Mouse (Mus musculus) liver, embryonic 14.5 days (tissue): ENCODE measurements around the gene Serpina1b. TPM values are rescaled to one million over a fixed set of nuclear protein-coding genes. Genes with fewer than 3 reads are reported as not detected.
A peak's percentile ranks its signal among the peaks of the same experiment; 100 is the strongest.

Source experiments
- ATAC-seq: fragments of 200-750 bp; cut with Nextera tagmentation; 2 replicates; pipeline ENCODE4 v1.8.0; 2017; ENCODE audit warnings: moderate number of reproducible peaks, mild to moderate bottlenecking, moderate library complexity; ENCODE audit not compliant: insufficient read depth
- DNase-seq, 3 experiments: peaks; one replicate each; pipeline ENCODE4 v3.0.0-alpha.2; 2012 to 2013; ENCODE audit warnings: low read depth in 3 of 3, low spot score in 3 of 3
- H3K27ac ChIP-seq: fragments of 300-500 bp; sonication (generic); 2 replicates; pipeline ENCODE4 v1.5.1; 2014; ENCODE audit warnings: moderate library complexity, mild to moderate bottlenecking, control low read depth, inconsistent platforms
- H3K27me3 ChIP-seq: fragments of 300-500 bp; sonication (generic); 2 replicates; pipeline ENCODE4 v1.6.1; 2014; ENCODE audit warnings: mild to moderate bottlenecking, low read length, moderate library complexity; ENCODE audit not compliant: control insufficient read depth, insufficient read depth
- H3K36me3 ChIP-seq: fragments of 300-500 bp; sonication (generic); replicated peaks from 2 replicates; pipeline ENCODE4 v1.6.1; 2014; ENCODE audit warnings: low read depth; ENCODE audit not compliant: control insufficient read depth, insufficient read depth
- H3K4me1 ChIP-seq, 2 experiments: fragments of 200-500 bp in 1 of 2; fragments of 300-500 bp in 1 of 2; sonication (generic) in 1 of 2; replicated peaks; 2 replicates each; pipeline ENCODE4 v1.6.1; 2012 to 2014; ENCODE audit warnings: antibody characterized with exemption in 1 of 2, inconsistent platforms in 1 of 2, low read length in 1 of 2; ENCODE audit not compliant: control insufficient read depth in 2 of 2, insufficient read depth in 2 of 2
- H3K4me2 ChIP-seq: fragments of 300-500 bp; sonication (generic); 2 replicates; pipeline ENCODE4 v1.6.1; 2014; ENCODE audit warnings: low read depth, mild to moderate bottlenecking, control low read depth, moderate library complexity
- H3K4me3 ChIP-seq, 2 experiments: fragments of 200-500 bp in 1 of 2; fragments of 300-500 bp in 1 of 2; sonication (generic) in 1 of 2; 2 replicates each; pipeline ENCODE4 v1.5.1; 2012 to 2014; ENCODE audit warnings: low read depth in 2 of 2, low read length in 2 of 2, mild to moderate bottlenecking in 2 of 2, control low read depth in 1 of 2, inconsistent platforms in 1 of 2, moderate library complexity in 1 of 2; ENCODE audit not compliant: insufficient read depth in 1 of 2
- H3K9ac ChIP-seq: fragments of 300-500 bp; sonication (generic); replicated peaks from 2 replicates; pipeline ENCODE4 v1.6.1; 2014; ENCODE audit warnings: mild to moderate bottlenecking, control low read depth, moderate library complexity
- H3K9me3 ChIP-seq: fragments of 300-500 bp; sonication (generic); 2 replicates; pipeline ENCODE4 v1.6.1; 2016; ENCODE audit warnings: low read length, mixed read lengths; ENCODE audit not compliant: control insufficient read depth
- CTCF ChIP-seq: IDR thresholded peaks from 2 replicates; pipeline ENCODE4 v1.5.1; 2016; ENCODE audit warnings: antibody characterized with exemption, low read depth, control low read depth
- EP300 ChIP-seq: IDR thresholded peaks from 2 replicates; pipeline ENCODE4 v1.6.1; 2016; ENCODE audit warnings: antibody characterized with exemption, low read depth
- WGBS: fragments of 180-500 bp; shearing (Covaris S2); extraction: QIAGEN DNeasy Blood & Tissue Kit; methylation state at CpG from one replicate; pipeline ENCODE4 v1.1.7; 2014; ENCODE audit not compliant: insufficient replicate concordance; 5-methylcytosine and 5-hydroxymethylcytosine counted together
- polyA plus RNA-seq, 2 experiments: library from polyadenylated mRNA; depleted of rRNA in 1 of 2; stranded (reverse) in 1 of 2; unstranded in 1 of 2; fragments of >200 nt; fragmentation: Nextera tagmentation in 1 of 2; extraction: Ambion mirVana in 1 of 2; gene quantifications; 2 replicates each; pipeline versions ENCODE4 v1.2.1 to v1.2.3; 2012 to 2014

The Serpina1b gene
- polyA plus RNA-seq, 2 experiments: 741 to 823 TPM

DNA sequence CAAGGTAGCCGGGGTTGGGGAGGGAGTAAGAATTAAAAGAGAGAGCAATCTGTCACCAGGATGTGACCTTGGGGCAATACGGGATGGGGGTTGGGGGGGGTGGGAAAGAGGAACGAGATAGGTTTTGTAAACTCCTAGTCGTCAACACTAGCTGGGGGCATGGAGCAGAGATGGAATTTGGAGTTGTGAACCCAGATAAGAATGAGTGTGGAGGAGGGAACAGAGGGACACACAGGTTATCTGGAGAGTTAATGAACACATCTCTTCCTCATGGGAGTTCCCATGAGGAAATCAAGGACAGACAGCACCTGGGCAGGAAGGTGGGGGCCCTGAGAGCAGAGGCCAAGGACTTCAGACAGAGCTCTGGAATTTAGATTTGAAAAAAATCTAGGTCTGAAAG is 124.1 kb downstream of the Serpina1b start:
- H3K4me1 ChIP-seq: peaks cover 0 to 15% of the 10 kb centered on the region in 2 experiments; a peak in 2 of 4 replicates
- DNase-seq (peak in 2 of 3 experiments; percentile 20 to 31), ATAC-seq (peak; percentile 61)
- WGBS: 41% methylated on average over 4 of the region's 4 CpGs
- H3K36me3 ChIP-seq: no peaks in the 10 kb centered on the region
- TF ChIP-seq CTCF (no peak), EP300 (no peak)
- no peak overlapping the region for H3K9ac ChIP-seq
- no peaks in the 10 kb centered on the region for H3K9me3 ChIP-seq
- no peak overlapping the region for H3K4me3 ChIP-seq
- no peak overlapping the region for H3K27ac ChIP-seq
- no peak overlapping the region for H3K4me2 ChIP-seq
- H3K27me3 ChIP-seq: no peaks in the 10 kb centered on the region

DNA sequence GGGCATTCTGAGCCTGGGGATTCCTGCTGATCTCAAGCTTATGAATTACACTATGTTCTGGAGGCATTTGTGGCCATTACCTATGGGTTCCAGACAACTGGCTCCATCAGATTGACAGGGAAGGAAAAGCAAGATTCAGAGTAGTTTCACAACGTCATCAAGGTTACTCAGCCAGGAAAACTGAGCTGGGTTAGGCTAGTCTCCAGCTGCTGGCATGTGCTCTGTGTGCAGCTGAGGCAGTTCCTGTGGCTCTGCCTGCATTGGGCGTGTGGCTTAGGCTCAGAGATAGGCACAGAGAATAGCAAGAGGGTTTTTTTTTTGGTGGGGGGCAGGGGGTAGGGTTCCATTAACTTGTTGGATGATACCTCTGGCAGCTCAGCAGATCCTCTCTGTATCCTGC is 124.6 kb downstream of the Serpina1b start:
- H3K4me1 ChIP-seq: peaks cover 0 to 15% of the 10 kb centered on the region in 2 experiments; a peak in 2 of 4 replicates
- H3K36me3 ChIP-seq: no peaks in the 10 kb centered on the region
- no peak overlapping the region for H3K9ac ChIP-seq
- no peak overlapping the region for H3K4me3 ChIP-seq
- no peak overlapping the region for H3K27ac ChIP-seq
- 28% methylated on average over 2 of the region's 2 CpGs for WGBS
- DNase-seq: no peak
- TF ChIP-seq EP300 (no peak), CTCF (no peak)
- H3K27me3 ChIP-seq: no peaks in the 10 kb centered on the region
- no peaks in the 10 kb centered on the region for H3K9me3 ChIP-seq
- ATAC-seq: no peak
- H3K4me2 ChIP-seq: no peak overlapping the region

DNA sequence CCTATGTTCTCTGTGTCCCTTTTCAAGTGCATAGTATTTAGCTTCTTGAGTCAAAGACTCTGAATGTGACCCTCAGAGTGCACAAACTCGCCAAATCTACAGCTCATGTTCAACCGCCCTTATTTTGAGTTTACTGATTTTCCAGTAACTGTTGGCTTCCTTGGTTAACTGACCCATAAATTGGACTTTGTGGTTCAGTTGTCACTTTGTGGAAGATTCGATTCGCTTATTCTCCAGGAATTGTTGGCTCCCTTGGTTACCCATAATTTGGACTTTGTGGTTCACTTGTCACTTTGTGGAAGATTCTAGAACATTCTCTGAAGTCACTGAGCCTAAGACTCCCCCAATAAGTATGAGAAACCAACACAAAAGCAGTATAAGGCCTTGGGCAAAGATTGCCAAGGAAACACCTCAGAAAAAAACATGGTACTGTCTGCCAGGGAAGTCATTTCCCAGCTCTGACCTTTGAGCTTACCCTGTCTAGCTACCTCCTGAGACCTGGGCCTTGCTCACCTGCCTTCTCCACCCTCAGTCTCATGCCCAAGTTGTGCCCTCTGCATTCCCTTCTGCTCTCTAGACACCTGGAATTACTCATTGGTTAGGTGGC is 129.9 kb downstream of the Serpina1b start:
- no peak for ATAC-seq
- DNase-seq: no peak
- Histone ChIP-seq H3K27me3 (no peaks in the 10 kb centered on the region), H3K4me2 (no peak overlapping the region), H3K36me3 (no peaks in the 10 kb centered on the region), H3K4me1 (peaks cover 0 to 4% of the 10 kb centered on the region in 2 experiments; a peak in 2 of 4 replicates), H3K9ac (no peak overlapping the region), H3K9me3 (no peaks in the 10 kb centered on the region), H3K27ac (no peak overlapping the region), H3K4me3 (no peak overlapping the region)
- no peak for TF ChIP-seq CTCF
- TF ChIP-seq EP300: no peak
- WGBS: 45% methylated on average over 4 of the region's 4 CpGs

DNA sequence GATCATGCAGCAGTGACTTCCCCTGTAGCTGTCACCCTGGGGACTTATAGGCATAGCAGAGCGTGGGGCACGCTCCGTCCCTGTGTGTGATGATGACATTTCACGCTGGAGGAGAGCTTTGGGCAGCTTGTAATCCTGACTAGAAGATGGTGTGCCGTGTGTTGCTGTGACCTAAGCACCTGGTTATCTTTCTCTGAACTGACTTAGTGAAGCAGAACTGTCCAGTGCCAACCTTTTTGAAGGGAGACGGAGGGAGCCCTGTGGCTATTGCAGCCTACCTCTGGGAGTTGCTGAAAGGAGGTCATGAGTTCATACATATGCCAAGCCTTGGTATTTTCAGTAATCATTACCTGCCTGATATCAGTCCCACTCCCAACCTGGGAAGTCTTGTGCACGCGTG is 134.7 kb downstream of the Serpina1b start, which contains the start of gene Serpina1f:
Gene Serpina1f, minus strand, starts transcription at position 101 of the 400 bp plus-strand sequence.
- WGBS: 70% methylated on average over 8 of the region's 8 CpGs
- Histone ChIP-seq H3K4me3 (no peak within 1 kb of the TSS), H3K36me3 (no peaks in the 10 kb centered on the region), H3K9ac (no peak within 1 kb of the TSS), H3K9me3 (no peaks in the 10 kb centered on the region), H3K4me1 (no peaks in the 10 kb centered on the region), H3K27me3 (no peaks in the 10 kb centered on the region), H3K27ac (no peak within 1 kb of the TSS), H3K4me2 (no peak within 1 kb of the TSS)
- ATAC-seq (no peak), DNase-seq (no peak)
- TF ChIP-seq EP300 (no peak), CTCF (no peak)

DNA sequence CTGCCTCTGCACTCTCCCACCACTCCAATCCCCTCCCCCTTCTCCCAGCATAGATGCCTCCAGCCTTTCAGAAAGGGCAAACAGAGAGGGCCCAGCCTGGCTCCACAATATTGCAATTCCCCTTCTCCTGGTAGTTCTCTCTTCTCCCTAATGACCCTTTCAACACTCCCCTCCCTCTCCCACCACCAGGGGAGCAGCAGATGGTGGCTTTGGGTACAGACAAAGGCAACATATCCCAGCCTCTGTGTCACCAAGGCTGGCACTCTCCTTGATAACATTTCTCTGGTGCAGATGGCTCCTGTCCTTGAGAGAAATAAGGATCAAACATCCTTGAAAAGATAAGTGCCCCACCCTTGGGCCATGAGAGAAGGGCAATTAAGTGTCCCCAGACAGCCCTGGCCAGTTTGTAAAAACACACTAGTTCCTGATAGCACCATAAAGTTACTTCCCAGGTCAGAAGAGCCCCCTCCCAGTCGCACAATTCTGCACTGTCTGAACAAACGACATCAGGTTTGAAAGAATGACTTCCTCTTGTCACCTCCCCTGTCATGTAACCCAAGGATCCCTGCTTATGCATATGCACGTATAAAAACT is 141.9 kb downstream of the Serpina1b start:
- no peak overlapping the region for H3K27ac ChIP-seq
- no peaks in the 10 kb centered on the region for H3K9me3 ChIP-seq
- no peaks in the 10 kb centered on the region for H3K27me3 ChIP-seq
- H3K9ac ChIP-seq: no peak overlapping the region
- H3K4me1 ChIP-seq: peaks cover 0 to 8% of the 10 kb centered on the region in 2 experiments; a peak in 2 of 4 replicates
- no peak overlapping the region for H3K4me3 ChIP-seq
- TF ChIP-seq EP300: no peak
- TF ChIP-seq CTCF: no peak
- H3K36me3 ChIP-seq: no peaks in the 10 kb centered on the region
- WGBS: 15% methylated on average over 3 of the region's 3 CpGs
- ATAC-seq (no peak), DNase-seq (no peak)
- no peak overlapping the region for H3K4me2 ChIP-seq
